Mouse (Mus musculus): ENCODE data around the gene C1qtnf6.

Gene C1qtnf6

GRCm38 (mm10) chr15:78547415-78548335 is 16.5 kb upstream of the C1qtnf6 start:
- no peak for ATAC-seq (ENCODE audit: insufficient number of reproducible peaks, low FRiP score, low TSS enrichment)

- no peak for ATAC-seq (ENCODE audit: insufficient number of reproducible peaks, low FRiP score, low TSS enrichment)
Measured at GRCm38 (mm10) chr15:78546060-78546459, 14.8 kb upstream of the C1qtnf6 start.

GRCm38 (mm10) chr15:78544561-78545001 is 13.4 kb upstream of the C1qtnf6 start, which contains the start of gene Sstr3:
TSS of gene Sstr3 (minus strand) at chr15:78544685.
- ATAC-seq (ENCODE audit: insufficient number of reproducible peaks, low FRiP score, low TSS enrichment): peak; percentile 40; the same call in 1 of the 2 replicates

- no peak for ATAC-seq (ENCODE audit: insufficient number of reproducible peaks, low FRiP score, low TSS enrichment)
Measured at GRCm38 (mm10) chr15:78544041-78544440, 12.8 kb upstream of the C1qtnf6 start.

GRCm38 (mm10) chr15:78542767-78543303 is 11.6 kb upstream of the C1qtnf6 start:
- ATAC-seq (ENCODE audit: insufficient number of reproducible peaks, low FRiP score, low TSS enrichment): no peak

GRCm38 (mm10) chr15:78542098-78542766 is 11.0 kb upstream of the C1qtnf6 start:
- peak; percentile 57 for ATAC-seq (ENCODE audit: insufficient number of reproducible peaks, low FRiP score, low TSS enrichment)

- peak; percentile 28; the same call in 1 of the 2 replicates for ATAC-seq (ENCODE audit: insufficient number of reproducible peaks, low FRiP score, low TSS enrichment)
Measured at GRCm38 (mm10) chr15:78541606-78542005, 10.4 kb upstream of the C1qtnf6 start.

- ATAC-seq (ENCODE audit: insufficient number of reproducible peaks, low FRiP score, low TSS enrichment): no peak
Measured at GRCm38 (mm10) chr15:78541036-78541435, 9.8 kb upstream of the C1qtnf6 start.

- ATAC-seq (ENCODE audit: insufficient number of reproducible peaks, low FRiP score, low TSS enrichment): no peak
Measured at GRCm38 (mm10) chr15:78535723-78536421, 4.7 kb upstream of the C1qtnf6 start.

GRCm38 (mm10) chr15:78533346-78533835 is 2.2 kb upstream of the C1qtnf6 start:
- peak; percentile 28; the same call in 1 of the 2 replicates for ATAC-seq (ENCODE audit: insufficient number of reproducible peaks, low FRiP score, low TSS enrichment)

GRCm38 (mm10) chr15:78532566-78533345 is 1.5 kb upstream of the C1qtnf6 start:
- no peak for ATAC-seq (ENCODE audit: insufficient number of reproducible peaks, low FRiP score, low TSS enrichment)

- ATAC-seq (ENCODE audit: insufficient number of reproducible peaks, low FRiP score, low TSS enrichment): peak; percentile 81
Measured at GRCm38 (mm10) chr15:78531901-78532469, 769 bp upstream of the C1qtnf6 start.

GRCm38 (mm10) chr15:78531451-78531720 is 170 bp upstream of the C1qtnf6 start:
- ATAC-seq (ENCODE audit: insufficient number of reproducible peaks, low FRiP score, low TSS enrichment): no peak

GRCm38 (mm10) chr15:78530141-78530540 is 1.1 kb downstream of the C1qtnf6 start:
- ATAC-seq (ENCODE audit: insufficient number of reproducible peaks, low FRiP score, low TSS enrichment): no peak

- no peak for ATAC-seq (ENCODE audit: insufficient number of reproducible peaks, low FRiP score, low TSS enrichment)
Measured at GRCm38 (mm10) chr15:78529428-78529990, 1.7 kb downstream of the C1qtnf6 start.

GRCm38 (mm10) chr15:78528726-78529411 is 2.3 kb downstream of the C1qtnf6 start:
- ATAC-seq (ENCODE audit: insufficient number of reproducible peaks, low FRiP score, low TSS enrichment): no peak

GRCm38 (mm10) chr15:78527973-78528372 is 3.2 kb downstream of the C1qtnf6 start:
- ATAC-seq (ENCODE audit: insufficient number of reproducible peaks, low FRiP score, low TSS enrichment): no peak

GRCm38 (mm10) chr15:78524163-78524562 is 7.1 kb downstream of the C1qtnf6 start:
- ATAC-seq (ENCODE audit: insufficient number of reproducible peaks, low FRiP score, low TSS enrichment): no peak

All from cerebellum, adult (tissue).